9 mouse cellular contexts compared by ENCODE assay signal in the genomic region with DNA sequence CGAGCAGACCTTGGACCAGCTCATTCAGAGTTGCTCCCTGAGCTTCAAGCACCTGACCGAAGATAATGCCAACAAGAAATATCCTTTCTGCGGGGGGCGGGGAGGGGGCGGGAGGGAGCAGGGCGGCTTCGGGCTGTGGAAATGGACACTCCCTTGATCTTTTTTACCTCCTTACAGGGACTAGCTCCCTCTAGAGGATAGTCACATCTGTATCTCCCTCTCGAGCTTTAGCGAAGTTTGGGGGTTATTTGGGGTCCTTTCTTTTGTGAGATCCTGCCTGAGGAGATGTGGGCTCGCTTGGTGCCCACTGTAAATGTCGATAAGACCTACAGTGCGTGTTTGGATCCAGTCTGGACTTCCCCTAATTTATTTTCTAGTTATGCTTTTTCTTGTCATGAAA. TPM values are rescaled to one million over a fixed set of nuclear protein-coding genes. Genes with fewer than 3 reads are reported as not detected.
A peak's percentile ranks its signal among the peaks of the same experiment; 100 is the strongest.
DNase-seq lines count a peak whose midpoint lies in the region; ATAC-seq lines count a peak whose summit lies in the region.
"Had no signal": no experiment of that assay in that cellular context is flagged by ENCODE, and none has a peak within 500 bp of the region (broad histone marks: within the 10 kb centered on the region; RNA-seq: fewer than 3 reads in every experiment).

No protein-coding gene starts in this region.

- intact Hi-C loops in gastrocnemius, postnatal 14 days (cut with DNase I; ENCODE audit: low total_unique reads): no loop called here
- intact Hi-C loops in left cerebral cortex, postnatal 10 days (cut with DNase I): no loop called here

- peaks cover 15% of the 10 kb centered on the region for H3K36me3 ChIP-seq in forebrain, embryonic 12.5 days (replicated peaks)
- no peaks in the 10 kb centered on the region for H3K36me3 ChIP-seq in forebrain, embryonic 15.5 days
- no peaks in the 10 kb centered on the region for H3K36me3 ChIP-seq in lung, embryonic 15.5 days
- H3K36me3 ChIP-seq in neural tube, embryonic 15.5 days: no peaks in the 10 kb centered on the region

- no peak overlapping the region; the same call in 1 of the 2 replicates for H3K27ac ChIP-seq in forebrain, embryonic 12.5 days
- H3K27ac ChIP-seq in forebrain, embryonic 15.5 days (replicated peaks): no peak overlapping the region
- H3K27ac ChIP-seq in lung, embryonic 15.5 days: peak overlapping the region; percentile 89
- H3K27ac ChIP-seq in neural tube, embryonic 15.5 days (replicated peaks): no peak overlapping the region

- 33% methylated on average over 12 of the region's 12 CpGs for WGBS in forebrain, embryonic 12.5 days
- 38% methylated on average over 12 of the region's 12 CpGs for WGBS in forebrain, embryonic 15.5 days
- WGBS in lung, embryonic 15.5 days: 21% methylated on average over 12 of the region's 12 CpGs
- WGBS in neural tube, embryonic 15.5 days: 30% methylated on average over 12 of the region's 12 CpGs

- no peaks in the 10 kb centered on the region for H3K27me3 ChIP-seq in forebrain, embryonic 12.5 days
- H3K27me3 ChIP-seq in forebrain, embryonic 15.5 days: no peaks in the 10 kb centered on the region
- H3K27me3 ChIP-seq in lung, embryonic 15.5 days: no peaks in the 10 kb centered on the region
- no peaks in the 10 kb centered on the region for H3K27me3 ChIP-seq in neural tube, embryonic 15.5 days (replicated peaks)

- H3K4me2 ChIP-seq in forebrain, embryonic 12.5 days: peak overlapping the region; percentile 49; the same call in 1 of the 2 replicates
- no peak overlapping the region for H3K4me2 ChIP-seq in forebrain, embryonic 15.5 days (replicated peaks)
- peak overlapping the region; percentile 47 for H3K4me2 ChIP-seq in lung, embryonic 15.5 days
- H3K4me2 ChIP-seq in neural tube, embryonic 15.5 days: peak overlapping the region; percentile 60

- H3K4me1 ChIP-seq in forebrain, embryonic 12.5 days: peaks cover 38% of the 10 kb centered on the region
- peaks cover 28% of the 10 kb centered on the region for H3K4me1 ChIP-seq in forebrain, embryonic 15.5 days
- peaks cover 65% of the 10 kb centered on the region for H3K4me1 ChIP-seq in lung, embryonic 15.5 days
- H3K4me1 ChIP-seq in neural tube, embryonic 15.5 days: peaks cover 26% of the 10 kb centered on the region

- H3K4me3 ChIP-seq in forebrain, embryonic 12.5 days (replicated peaks): no peak overlapping the region
- H3K4me3 ChIP-seq in forebrain, embryonic 15.5 days: no peak overlapping the region
- H3K4me3 ChIP-seq in lung, embryonic 15.5 days: peak overlapping the region; percentile 32
- no peak overlapping the region for H3K4me3 ChIP-seq in neural tube, embryonic 15.5 days (replicated peaks)

- H3K9ac ChIP-seq in forebrain, embryonic 12.5 days: no peak overlapping the region
- no peak overlapping the region for H3K9ac ChIP-seq in forebrain, embryonic 15.5 days (replicated peaks)
- H3K9ac ChIP-seq in lung, embryonic 15.5 days: no peak overlapping the region; the same call in 1 of the 2 replicates
- H3K9ac ChIP-seq in neural tube, embryonic 15.5 days (replicated peaks): no peak overlapping the region

- DNase-seq in lung, adult 18-20 months: no peak
- peak; percentile 65 for DNase-seq in induced T-regulatory cell, adult 2 months (ENCODE audit: low read depth)
- no peak for DNase-seq in gastrocnemius, postnatal 14 days
- no peak for DNase-seq in left cerebral cortex, postnatal 10 days (ENCODE audit: extremely low spot score in 1 of 2, low spot score in 2 of 2)
- DNase-seq: thymus, adult 18-20 months had no signal

- ATAC-seq in forebrain, embryonic 12.5 days (ENCODE audit: low FRiP score): no peak
- ATAC-seq in forebrain, embryonic 15.5 days (replicated peaks): no peak
- ATAC-seq in lung, embryonic 15.5 days (ENCODE audit: borderline replicate concordance, extremely low read depth, low FRiP score, low TSS enrichment): no peak
- ATAC-seq in neural tube, embryonic 15.5 days (ENCODE audit: low FRiP score): no peak

- no peaks in the 10 kb centered on the region for H3K9me3 ChIP-seq in forebrain, embryonic 12.5 days
- H3K9me3 ChIP-seq in forebrain, embryonic 15.5 days: no peaks in the 10 kb centered on the region
- H3K9me3 ChIP-seq in lung, embryonic 15.5 days: no peaks in the 10 kb centered on the region
- H3K9me3 ChIP-seq in neural tube, embryonic 15.5 days (replicated peaks): no peaks in the 10 kb centered on the region

RNA-seq across cellular contexts. Expression of a gene that starts 9.2 kb away (rescaled TPM):
- polyA plus RNA-seq in forebrain, embryonic 12.5 days (2016; fragmentation: Nextera tagmentation; extraction: Ambion mirVana): 13.4 and 14.6 TPM in 2 replicates
- polyA plus RNA-seq in forebrain, embryonic 15.5 days (2015; fragmentation: Nextera tagmentation; extraction: Ambion mirVana): 5.4 and 6.0 TPM in 2 replicates
- 13.7 and 16.1 TPM in 2 replicates for polyA plus RNA-seq in lung, embryonic 15.5 days (2015; fragmentation: Nextera tagmentation; extraction: Ambion mirVana)
- polyA plus RNA-seq in neural tube, embryonic 15.5 days (2015; fragmentation: Nextera tagmentation; extraction: Ambion mirVana): 2.1 and 4.4 TPM in 2 replicates
- total RNA-seq in gastrocnemius, postnatal 14 days (2021): 1 to 10 TPM; 4.0 to 6.5 TPM
- 1 to 10 TPM in 1 of 2 experiments, under 1 TPM in 1; 0.97 to 1.9 TPM for total RNA-seq in left cerebral cortex, postnatal 10 days (2021)

RNA-seq across cellular contexts. Expression of a gene that starts 24.8 kb away (rescaled TPM):
- polyA plus RNA-seq in forebrain, embryonic 12.5 days (2016; fragmentation: Nextera tagmentation; extraction: Ambion mirVana): 5.9 and 6.4 TPM in 2 replicates
- 3.4 and 3.7 TPM in 2 replicates for polyA plus RNA-seq in forebrain, embryonic 15.5 days (2015; fragmentation: Nextera tagmentation; extraction: Ambion mirVana)
- 6.5 and 8.1 TPM in 2 replicates for polyA plus RNA-seq in lung, embryonic 15.5 days (2015; fragmentation: Nextera tagmentation; extraction: Ambion mirVana)
- 6.6 and 6.7 TPM in 2 replicates for polyA plus RNA-seq in neural tube, embryonic 15.5 days (2015; fragmentation: Nextera tagmentation; extraction: Ambion mirVana)
- 1 to 10 TPM; 4.0 to 5.9 TPM for total RNA-seq in gastrocnemius, postnatal 14 days (2021)
- total RNA-seq in left cerebral cortex, postnatal 10 days (2021): 1 to 10 TPM; 3.5 to 4.4 TPM

RNA-seq across cellular contexts. Expression of a gene that starts 38.1 kb away (rescaled TPM):
- 173 and 228 TPM in 2 replicates for polyA plus RNA-seq in forebrain, embryonic 12.5 days (2016; fragmentation: Nextera tagmentation; extraction: Ambion mirVana)
- 87.3 and 98.1 TPM in 2 replicates for polyA plus RNA-seq in forebrain, embryonic 15.5 days (2015; fragmentation: Nextera tagmentation; extraction: Ambion mirVana)
- polyA plus RNA-seq in lung, embryonic 15.5 days (2015; fragmentation: Nextera tagmentation; extraction: Ambion mirVana): 498 and 529 TPM in 2 replicates
- polyA plus RNA-seq in neural tube, embryonic 15.5 days (2015; fragmentation: Nextera tagmentation; extraction: Ambion mirVana): 227 TPM in 2 replicates
- total RNA-seq in gastrocnemius, postnatal 14 days (2021): 10 to 100 TPM; 28.4 to 28.7 TPM
- 10 to 100 TPM; 37.3 to 54.8 TPM for total RNA-seq in left cerebral cortex, postnatal 10 days (2021)
